Mouse (Mus musculus) CD8-positive naive resting alpha-beta T cell, adult 2 months (primary cell): ENCODE data around the gene Ttll8.

ENCODE experiments used
- DNase-seq, 2 experiments: peaks; one replicate each; pipeline ENCODE4 v3.0.0; 2022; ENCODE audit warnings: low read depth in 2 of 2, low spot score in 2 of 2

Ttll8 gene

GRCm38 (mm10) chr15:88921992-88922310 lies 32.3 kb downstream of the Ttll8 start:
- no peak for DNase-seq

- peak; percentile 47 to 71 for DNase-seq
These were observed 32.9 kb downstream of the Ttll8 start for GRCm38 (mm10) chr15:88921131-88921991.

- DNase-seq, result no peak
These were observed 34.2 kb downstream of the Ttll8 start for GRCm38 (mm10) chr15:88920065-88920464.

GRCm38 (mm10) chr15:88919328-88919727 lies 34.9 kb downstream of the Ttll8 start:
- DNase-seq, result no peak

- no peak for DNase-seq
These were observed 37.1 kb downstream of the Ttll8 start for GRCm38 (mm10) chr15:88917126-88917525.

GRCm38 (mm10) chr15:88916366-88916765 lies 37.9 kb downstream of the Ttll8 start:
- DNase-seq, result no peak

GRCm38 (mm10) chr15:88915046-88915445 lies 39.2 kb downstream of the Ttll8 start:
- no peak for DNase-seq

GRCm38 (mm10) chr15:88906347-88906746 lies 47.9 kb downstream of the Ttll8 start:
- DNase-seq, result no peak

- no peak for DNase-seq
These were observed 50.0 kb downstream of the Ttll8 start for GRCm38 (mm10) chr15:88904056-88904811.

- no peak for DNase-seq
These were observed 51.1 kb downstream of the Ttll8 start for GRCm38 (mm10) chr15:88903086-88903485.

GRCm38 (mm10) chr15:88902200-88902875 lies 51.9 kb downstream of the Ttll8 start:
- DNase-seq, result no peak

- no peak for DNase-seq
These were observed 57.8 kb downstream of the Ttll8 start for GRCm38 (mm10) chr15:88896341-88896980.

GRCm38 (mm10) chr15:88895891-88896290 lies 58.3 kb downstream of the Ttll8 start:
- DNase-seq, result no peak

GRCm38 (mm10) chr15:88895119-88895518 lies 59.1 kb downstream of the Ttll8 start:
- DNase-seq, result no peak

GRCm38 (mm10) chr15:88892876-88893275 lies 61.3 kb downstream of the Ttll8 start:
- DNase-seq, result no peak

GRCm38 (mm10) chr15:88892252-88892651 lies 62.0 kb downstream of the Ttll8 start:
- no peak for DNase-seq

- no peak for DNase-seq
These were observed 62.6 kb downstream of the Ttll8 start for GRCm38 (mm10) chr15:88891676-88892040.

- peak in 1 of 2 experiments; percentile 50 for DNase-seq
These were observed 63.2 kb downstream of the Ttll8 start for GRCm38 (mm10) chr15:88890751-88891675.

- no peak for DNase-seq
These were observed 64.2 kb downstream of the Ttll8 start for GRCm38 (mm10) chr15:88889994-88890393.

GRCm38 (mm10) chr15:88889032-88889431 lies 65.2 kb downstream of the Ttll8 start:
- no peak for DNase-seq
